Mouse (Mus musculus) hematopoietic stem cell, adult 5-6 weeks (primary cell): ENCODE results near the gene Sp1. TPM values are rescaled to one million over a fixed set of nuclear protein-coding genes. Genes with fewer than 3 reads are reported as not detected.

Experiments
- ATAC-seq, 2 experiments: fragments of 125-278 bp in 1 of 2; replicated peaks in 1 of 2; 2 replicates each; pipeline ENCODE4 v1.8.0; 2016 to 2017; ENCODE audit warnings: inconsistent platforms in 2 of 2, mild to moderate bottlenecking in 2 of 2, moderate number of reproducible peaks in 2 of 2, low read depth in 1 of 2, moderate TSS enrichment in 1 of 2; ENCODE audit not compliant: low FRiP score in 2 of 2, poor library complexity in 2 of 2, severe bottlenecking in 2 of 2, insufficient read depth in 1 of 2, low TSS enrichment in 1 of 2
- total RNA-seq: library from RNA; stranded (forward); fragments of 172-1452, 232-1000 nt; gene quantifications from 2 replicates; pipeline ENCODE4 v1.2.3, GENCODE M21; 2017

The Sp1 gene
- total RNA-seq, 1 experiment from 2014 or later: 73.0 TPM

DNA sequence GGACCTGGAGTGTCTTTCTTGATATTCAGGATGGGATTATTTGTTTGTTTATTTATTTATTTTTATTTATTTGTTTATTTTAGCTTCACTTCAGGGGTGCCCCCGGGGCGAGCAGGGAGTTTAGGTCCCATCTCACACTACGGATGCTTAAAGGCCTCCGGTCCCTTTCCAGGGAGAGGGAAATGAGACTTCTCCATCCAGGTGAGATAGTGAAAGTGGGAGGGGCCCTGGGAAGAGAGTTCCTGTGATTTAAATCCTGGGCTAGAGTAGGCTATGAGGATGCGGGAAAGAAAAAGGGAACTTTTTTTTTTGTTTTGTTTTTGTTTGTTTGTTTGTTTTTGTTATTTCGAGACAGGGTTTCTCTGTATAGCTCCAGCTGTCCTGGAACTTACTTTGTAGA, 53.4 kb downstream of the Sp1 start:
- ATAC-seq: no peak

DNA sequence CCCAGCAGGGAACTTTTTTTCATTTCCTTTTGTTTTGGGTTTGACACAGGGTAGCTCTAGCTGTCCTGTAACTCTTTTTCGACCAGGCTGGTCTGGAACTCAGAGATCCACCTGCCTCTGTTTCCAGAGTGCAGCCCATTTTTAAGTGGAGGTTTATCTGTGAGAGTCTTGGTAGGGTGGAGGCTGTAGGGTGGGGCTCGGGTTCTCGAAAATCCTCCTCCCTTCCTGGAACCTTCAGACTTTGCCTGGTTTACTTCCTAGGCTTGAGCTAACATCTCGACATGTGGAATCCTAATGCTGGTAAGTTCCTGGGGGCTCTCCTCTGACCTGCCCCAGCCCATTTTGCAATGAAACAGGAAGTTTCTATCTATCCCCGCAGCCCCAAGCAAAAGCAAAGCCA, 53.9 kb downstream of the Sp1 start:
- ATAC-seq: no peak

DNA sequence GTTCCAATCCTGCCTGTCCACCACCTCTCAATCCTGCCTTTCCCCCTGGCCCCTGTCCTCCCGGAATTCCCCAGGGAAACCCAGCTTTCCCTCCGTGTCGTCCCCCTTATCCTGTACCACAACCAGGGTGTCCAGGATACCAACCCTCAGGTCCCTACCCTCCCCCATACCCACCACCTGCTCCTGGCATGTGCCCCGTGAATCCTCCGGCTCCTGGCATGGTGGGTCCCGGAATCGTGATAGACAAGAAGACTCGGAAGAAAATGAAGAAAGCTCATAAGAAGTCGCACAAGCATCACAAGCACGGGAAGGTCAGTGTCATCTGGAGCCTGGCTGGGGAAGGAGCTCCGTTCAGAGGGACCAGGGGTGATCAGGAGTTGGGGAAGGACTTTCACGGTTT, 54.5 kb downstream of the Sp1 start:
- no peak for ATAC-seq

DNA sequence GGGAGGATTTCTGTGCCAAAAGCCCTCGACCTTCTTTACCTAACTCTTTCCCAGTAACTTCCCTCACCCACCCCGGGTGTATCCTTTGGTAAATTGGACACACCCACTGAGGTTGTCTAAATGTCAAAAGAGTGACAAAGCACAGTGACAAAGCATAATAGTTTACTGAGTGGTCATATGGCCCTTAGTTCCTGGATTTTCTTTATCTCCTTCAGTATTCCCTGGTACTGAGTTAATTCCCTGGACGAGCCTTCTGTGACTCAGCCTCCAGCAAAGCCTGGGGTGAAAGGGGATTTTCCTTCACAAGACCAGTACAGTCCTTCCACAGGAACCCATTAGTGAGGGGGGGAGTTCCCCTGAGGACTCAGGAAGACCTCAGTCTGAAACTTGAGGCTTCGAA, 55.0 kb downstream of the Sp1 start:
- peak; percentile 22 to 48; a peak in 2 of 4 replicates for ATAC-seq

DNA sequence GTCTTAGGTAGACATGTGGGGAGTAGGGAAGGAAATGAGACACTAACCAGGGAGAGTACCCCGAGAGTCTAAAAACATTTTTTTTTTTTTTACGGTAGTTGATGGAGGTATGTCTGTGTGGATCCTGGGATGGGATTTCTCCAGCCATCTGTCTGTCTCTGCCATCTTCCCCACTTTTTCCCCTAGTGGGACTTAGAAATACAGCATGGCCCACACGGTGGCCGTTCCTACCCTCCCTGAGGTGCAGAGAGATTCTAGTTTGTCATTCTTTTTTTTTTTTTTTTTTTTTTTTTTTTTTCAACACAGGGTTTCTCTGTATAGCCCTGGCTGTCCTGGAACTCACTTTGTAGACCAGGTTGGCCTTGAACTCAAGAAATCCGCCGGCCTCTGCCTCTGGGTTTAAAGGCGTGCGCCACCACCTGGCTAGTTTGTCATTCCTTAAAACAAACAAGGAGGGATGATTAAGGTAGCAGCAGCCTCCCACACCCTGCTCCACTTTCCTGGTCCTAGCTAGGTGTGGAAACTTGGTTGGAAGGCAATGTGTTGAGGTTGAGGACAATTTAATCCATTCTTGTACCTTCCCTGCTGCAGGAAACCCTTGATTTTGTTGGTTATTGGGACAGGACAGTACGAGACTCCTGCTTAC, 55.6 kb downstream of the Sp1 start:
- ATAC-seq: no peak

DNA sequence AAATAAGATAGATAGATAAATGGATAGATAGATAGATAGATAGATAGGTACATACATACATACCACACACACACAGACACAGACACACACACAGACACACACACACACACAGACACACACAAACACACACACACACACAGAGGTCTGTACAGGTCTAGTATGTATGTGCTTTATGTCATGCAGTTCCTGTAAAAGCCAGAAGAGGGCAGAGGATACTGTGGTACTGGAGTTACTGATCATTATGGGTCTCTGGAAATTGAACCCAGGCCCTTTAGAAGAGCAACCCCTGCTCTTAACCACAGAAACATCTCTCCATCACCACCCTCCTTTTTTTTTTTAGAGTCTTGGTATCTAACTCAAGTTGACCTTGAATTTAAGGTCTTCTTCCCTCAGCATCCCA, 57.7 kb downstream of the Sp1 start:
- ATAC-seq: no peak

DNA sequence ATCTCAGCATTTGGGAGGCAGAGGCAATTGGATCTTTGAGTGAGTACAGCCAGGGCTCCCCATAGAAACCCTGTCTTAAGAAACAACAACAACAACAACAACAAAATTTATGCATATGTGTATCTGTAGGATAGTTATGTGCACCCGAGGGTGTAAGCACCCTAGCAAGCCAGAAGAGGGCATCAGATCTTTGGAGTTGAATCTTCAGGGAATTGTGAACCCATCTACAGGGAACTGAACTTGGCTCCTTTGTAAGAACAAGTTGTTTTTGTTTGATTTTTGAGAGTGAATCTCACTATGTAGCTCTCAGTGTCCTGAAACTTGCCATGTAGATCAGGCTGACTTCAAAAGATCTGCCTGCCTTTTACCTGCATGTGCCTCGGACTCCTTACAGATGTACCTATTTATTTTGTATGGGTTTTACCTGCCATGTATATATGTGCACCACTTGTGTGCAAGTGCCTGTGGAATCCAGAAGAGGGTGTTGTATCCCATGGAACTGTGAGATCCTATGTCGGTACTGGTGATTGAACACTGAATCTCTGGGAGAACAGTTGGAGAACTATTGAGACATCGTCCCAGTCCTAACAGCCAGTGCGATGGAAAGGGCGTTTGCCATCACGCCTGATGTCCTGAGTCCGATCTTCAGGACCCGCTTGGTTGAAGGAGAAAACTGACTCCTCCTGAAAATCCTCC, 62.9 kb downstream of the Sp1 start:
- no peak for ATAC-seq

GRCm38 (mm10) chr15:102470183-102470604, 64.3 kb downstream of the Sp1 start, which contains the start of gene Pcbp2:
Gene Pcbp2 (plus strand): TSS chr15:102470539.
- peak; percentile 98 for ATAC-seq

GRCm38 (mm10) chr15:102470605-102471294, 64.8 kb downstream of the Sp1 start:
- peak in 1 of 2 experiments; percentile 33; a peak in 1 of 4 replicates for ATAC-seq

DNA sequence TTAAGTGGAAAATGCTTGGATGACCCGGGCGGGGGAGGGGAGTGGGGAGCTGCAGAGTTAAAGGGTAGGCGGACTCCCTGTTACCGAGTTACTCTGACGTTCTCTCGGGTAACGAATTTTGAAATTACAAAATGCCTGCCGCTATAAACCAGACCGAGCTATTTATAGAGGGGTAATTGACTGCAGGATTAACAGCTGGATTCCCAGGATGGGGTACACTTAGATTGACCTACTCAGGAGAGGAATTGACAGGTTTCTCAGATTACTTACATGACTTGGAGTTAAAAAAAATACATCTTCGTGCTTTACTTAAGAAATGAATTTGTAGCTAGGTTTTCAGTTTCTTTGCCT, 65.3 kb downstream of the Sp1 start:
- ATAC-seq: 0 out of 4 replicates have a peak, but pooled peaks of 1 of the 2 experiments have one; percentile 1

GRCm38 (mm10) chr15:102471727-102472126, 65.8 kb downstream of the Sp1 start:
- ATAC-seq: no peak

GRCm38 (mm10) chr15:102473246-102473645, 67.3 kb downstream of the Sp1 start:
- ATAC-seq: no peak

- no peak for ATAC-seq
Measured at GRCm38 (mm10) chr15:102474520-102474919, 68.6 kb downstream of the Sp1 start.

- ATAC-seq: no peak
Measured at GRCm38 (mm10) chr15:102483136-102483535, 77.2 kb downstream of the Sp1 start.

GRCm38 (mm10) chr15:102485853-102486252, 79.9 kb downstream of the Sp1 start:
- ATAC-seq: no peak
